Mouse (Mus musculus) midbrain, embryonic 11.5 days (tissue): Measurements from ENCODE around the gene Grcc10. TPM values are rescaled to one million over a fixed set of nuclear protein-coding genes. Genes with fewer than 3 reads are reported as not detected.

ENCODE experiments used
- ATAC-seq: fragments of 200-750 bp; cut with Nextera tagmentation; 2 replicates; pipeline ENCODE4 v1.8.0; 2017; ENCODE audit warnings: moderate TSS enrichment, moderate library complexity; ENCODE audit not compliant: low FRiP score
- DNase-seq: peaks from one replicate; pipeline ENCODE4 v3.0.0; 2015; ENCODE audit warnings: low spot score; ENCODE audit errors: missing footprints
- H3K27ac ChIP-seq: fragments of 300-500 bp; sonication (generic); 2 replicates; pipeline ENCODE4 v1.5.1; 2014; ENCODE audit warnings: low read depth, low read length
- H3K27me3 ChIP-seq: fragments of 300-500 bp; sonication (generic); 2 replicates; pipeline ENCODE4 v1.6.1; 2014; ENCODE audit warnings: mild to moderate bottlenecking, low read length, moderate library complexity, mixed read lengths; ENCODE audit not compliant: control insufficient read depth, insufficient read depth
- H3K36me3 ChIP-seq: fragments of 300-500 bp; sonication (generic); 2 replicates; pipeline ENCODE4 v1.6.1; 2014; ENCODE audit warnings: mild to moderate bottlenecking, low read length, moderate library complexity, mixed read lengths; ENCODE audit not compliant: control insufficient read depth, insufficient read depth
- H3K4me1 ChIP-seq: fragments of 300-500 bp; sonication (generic); 2 replicates; pipeline ENCODE4 v1.6.1; 2014; ENCODE audit warnings: low read length; ENCODE audit not compliant: control insufficient read depth, insufficient read depth
- H3K4me2 ChIP-seq: fragments of 300-500 bp; sonication (generic); 2 replicates; pipeline ENCODE4 v1.6.1; 2014; ENCODE audit warnings: mild to moderate bottlenecking, moderate library complexity
- H3K4me3 ChIP-seq: fragments of 300-500 bp; sonication (generic); 2 replicates; pipeline ENCODE4 v1.5.1; 2014; ENCODE audit warnings: low read depth, low read length
- H3K9ac ChIP-seq: fragments of 300-500 bp; sonication (generic); 2 replicates; pipeline ENCODE4 v1.6.1; 2014; ENCODE audit warnings: low read length
- H3K9me3 ChIP-seq: fragments of 300-500 bp; sonication (generic); 2 replicates; pipeline ENCODE4 v1.6.1; 2016; ENCODE audit warnings: low read length; ENCODE audit not compliant: control insufficient read depth
- WGBS: fragments of 180-500 bp; shearing (Covaris S2); extraction: QIAGEN DNeasy Blood & Tissue Kit; methylation state at CpG from one replicate; pipeline ENCODE4 v1.1.7; 2014; 5-methylcytosine and 5-hydroxymethylcytosine counted together
- polyA plus RNA-seq: library from polyadenylated mRNA; unstranded; fragments of >200 nt; fragmentation: Nextera tagmentation; extraction: Ambion mirVana; gene quantifications from 2 replicates; pipeline ENCODE4 v1.2.1, GENCODE M21; 2014

The Grcc10 gene
- polyA plus RNA-seq, 1 experiment from 2014 or later, result 532 TPM

DNA sequence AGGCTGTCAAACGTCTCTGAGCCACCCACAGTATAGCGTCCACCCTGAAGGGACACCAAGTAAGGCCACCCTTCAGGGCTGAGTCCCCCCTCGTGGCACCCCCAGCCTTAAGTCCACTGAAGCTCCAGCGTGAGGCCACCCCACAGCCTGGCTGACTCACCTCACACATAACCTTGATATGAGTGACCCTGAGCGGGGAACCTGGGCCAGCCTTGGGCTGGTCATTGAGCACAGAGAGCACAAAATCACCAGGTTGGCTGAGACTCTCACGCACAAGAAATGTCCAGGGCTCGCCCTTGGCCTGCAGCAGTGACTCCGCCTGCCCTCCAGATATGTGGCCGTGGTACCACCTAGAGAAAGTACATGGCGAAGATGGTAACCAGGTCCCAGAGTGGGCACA lies 12.6 kb downstream of the Grcc10 start:
- Histone ChIP-seq H3K27ac (no peak overlapping the region), H3K4me3 (no peak overlapping the region), H3K9ac (no peak overlapping the region), H3K9me3 (no peaks in the 10 kb centered on the region), H3K4me2 (no peak overlapping the region), H3K4me1 (no peaks in the 10 kb centered on the region), H3K27me3 (no peaks in the 10 kb centered on the region), H3K36me3 (no peaks in the 10 kb centered on the region)
- 82% methylated on average over 10 of the region's 10 CpGs for WGBS
- no peak for ATAC-seq
- DNase-seq, result no peak

DNA sequence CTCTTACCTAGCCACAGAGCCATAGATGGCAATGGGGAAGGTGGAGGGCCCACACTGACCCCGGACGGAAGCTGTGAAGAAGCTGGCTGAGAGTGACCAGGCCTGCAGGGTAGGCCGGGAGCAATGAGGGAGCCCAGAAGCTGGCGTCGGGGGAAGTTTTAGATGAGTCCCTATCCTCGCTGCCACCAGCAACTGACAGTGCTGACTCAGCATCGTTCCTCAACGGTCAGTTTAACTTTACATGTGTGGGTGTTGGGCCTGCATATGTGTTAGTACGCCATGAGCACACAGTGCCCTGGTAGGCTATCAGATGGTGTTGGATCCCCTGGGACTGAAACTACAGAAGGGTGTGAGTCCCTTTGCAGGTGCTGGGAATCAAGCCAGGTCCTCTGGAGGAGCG lies 16.7 kb downstream of the Grcc10 start:
- no peak overlapping the region for H3K4me2 ChIP-seq
- H3K4me3 ChIP-seq, result no peak overlapping the region
- no peak for ATAC-seq
- no peak overlapping the region for H3K27ac ChIP-seq
- no peaks in the 10 kb centered on the region for H3K9me3 ChIP-seq
- H3K9ac ChIP-seq, result no peak overlapping the region
- no peaks in the 10 kb centered on the region for H3K4me1 ChIP-seq
- H3K27me3 ChIP-seq, result no peaks in the 10 kb centered on the region
- WGBS, result 91% methylated on average over 10 of the region's 10 CpGs
- H3K36me3 ChIP-seq, result no peaks in the 10 kb centered on the region
- no peak for DNase-seq

GRCm38 (mm10) chr6:124723541-124723940 lies 17.6 kb downstream of the Grcc10 start:
- H3K36me3 ChIP-seq, result no peaks in the 10 kb centered on the region
- 83% methylated on average over 8 of the region's 8 CpGs for WGBS
- no peaks in the 10 kb centered on the region for H3K9me3 ChIP-seq
- H3K4me3 ChIP-seq, result no peak overlapping the region
- H3K4me1 ChIP-seq, result no peaks in the 10 kb centered on the region
- H3K9ac ChIP-seq, result no peak overlapping the region
- H3K27me3 ChIP-seq, result no peaks in the 10 kb centered on the region
- no peak for DNase-seq
- no peak for ATAC-seq
- H3K4me2 ChIP-seq, result no peak overlapping the region
- H3K27ac ChIP-seq, result no peak overlapping the region

DNA sequence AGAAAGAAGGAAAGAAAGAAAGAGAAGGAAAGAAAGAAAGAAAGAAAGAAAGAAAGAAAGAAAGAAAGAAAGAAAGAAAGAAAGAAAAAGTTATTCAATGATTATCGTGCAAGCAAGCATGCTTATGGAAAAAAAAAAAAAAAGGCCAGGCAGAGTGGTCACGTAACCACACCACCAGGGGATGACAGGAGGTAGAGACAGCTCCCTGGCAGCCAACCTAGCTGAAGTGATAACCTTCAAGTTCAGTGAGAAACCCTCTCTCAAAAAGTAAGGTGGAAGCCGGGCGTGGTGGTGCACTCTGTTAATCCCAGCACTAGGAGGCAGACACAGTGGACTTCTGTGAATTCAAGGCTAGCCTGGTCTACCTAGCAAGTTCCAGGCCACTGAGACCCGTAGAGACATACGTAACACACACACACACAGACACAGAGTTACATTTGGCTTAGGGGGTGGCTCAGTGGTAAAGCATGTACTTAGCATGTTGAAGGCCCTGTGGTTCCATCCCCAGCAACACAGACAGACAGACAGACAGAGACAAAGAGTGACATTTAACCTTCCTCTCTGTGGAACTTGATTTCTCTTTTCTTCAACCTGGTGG lies 18.2 kb downstream of the Grcc10 start:
- Histone ChIP-seq H3K4me2 (no peak overlapping the region), H3K27me3 (no peaks in the 10 kb centered on the region), H3K9ac (no peak overlapping the region), H3K4me1 (no peaks in the 10 kb centered on the region), H3K36me3 (no peaks in the 10 kb centered on the region), H3K9me3 (no peaks in the 10 kb centered on the region), H3K27ac (no peak overlapping the region), H3K4me3 (no peak overlapping the region)
- ATAC-seq (no peak), DNase-seq (peak; percentile 76)
- WGBS, result 88% methylated on average over 6 of the region's 6 CpGs

GRCm38 (mm10) chr6:124720904-124721303 lies 20.3 kb downstream of the Grcc10 start:
- H3K36me3 ChIP-seq, result peaks cover 4% of the 10 kb centered on the region; the same call in 1 of the 2 replicates
- H3K4me2 ChIP-seq, result no peak overlapping the region
- no peak overlapping the region for H3K27ac ChIP-seq
- H3K9me3 ChIP-seq, result no peaks in the 10 kb centered on the region
- H3K9ac ChIP-seq, result no peak overlapping the region
- WGBS, result 74% methylated on average over 11 of the region's 11 CpGs
- H3K4me1 ChIP-seq, result no peaks in the 10 kb centered on the region
- DNase-seq, result peak; percentile 51
- no peaks in the 10 kb centered on the region for H3K27me3 ChIP-seq
- no peak overlapping the region for H3K4me3 ChIP-seq
- ATAC-seq, result no peak

- DNase-seq (peak; percentile 81), ATAC-seq (no peak)
- H3K4me1 ChIP-seq, result no peaks in the 10 kb centered on the region
- H3K27ac ChIP-seq, result no peak overlapping the region
- no peaks in the 10 kb centered on the region for H3K27me3 ChIP-seq
- H3K9me3 ChIP-seq, result no peaks in the 10 kb centered on the region
- no peak overlapping the region for H3K4me3 ChIP-seq
- 73% methylated on average over 7 of the region's 7 CpGs for WGBS
- H3K4me2 ChIP-seq, result no peak overlapping the region
- H3K36me3 ChIP-seq, result peaks cover 4% of the 10 kb centered on the region; the same call in 1 of the 2 replicates
- H3K9ac ChIP-seq, result no peak overlapping the region
Observed at GRCm38 (mm10) chr6:124719354-124719978, 21.7 kb downstream of the Grcc10 start.

DNA sequence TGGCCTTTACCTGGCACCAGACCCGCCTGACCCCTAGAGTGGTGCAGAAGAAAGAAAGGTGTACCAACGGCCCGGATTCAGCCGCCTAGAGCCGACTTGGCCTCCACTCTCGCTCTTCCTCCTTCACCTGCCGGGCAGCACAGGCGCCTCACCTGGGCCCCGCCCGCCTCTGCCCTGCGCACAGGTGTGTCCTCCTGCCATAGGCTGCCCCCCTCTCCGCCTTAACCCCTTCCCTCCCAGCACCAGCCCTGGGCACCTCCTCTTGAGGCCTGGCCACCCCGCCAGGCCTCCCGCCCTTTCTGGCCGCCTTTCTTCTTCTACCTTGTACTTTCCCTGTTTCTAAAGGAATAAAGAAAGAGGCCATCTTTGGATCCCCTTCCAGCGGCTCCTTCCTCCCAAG lies 22.5 kb downstream of the Grcc10 start:
- WGBS, result 67% methylated on average over 16 of the region's 16 CpGs
- Histone ChIP-seq H3K4me1 (no peaks in the 10 kb centered on the region), H3K9me3 (no peaks in the 10 kb centered on the region), H3K27ac (no peak overlapping the region), H3K4me3 (no peak overlapping the region), H3K4me2 (no peak overlapping the region), H3K36me3 (peaks cover 4% of the 10 kb centered on the region; the same call in 1 of the 2 replicates), H3K27me3 (no peaks in the 10 kb centered on the region), H3K9ac (no peak overlapping the region)
- peak; percentile 84 for DNase-seq
- no peak for ATAC-seq

- no peak overlapping the region for H3K27ac ChIP-seq
- H3K9me3 ChIP-seq, result no peaks in the 10 kb centered on the region
- no peak overlapping the region for H3K4me3 ChIP-seq
- 80% methylated on average over 13 of the region's 13 CpGs for WGBS
- H3K4me1 ChIP-seq, result peaks cover 6% of the 10 kb centered on the region
- peaks cover 4% of the 10 kb centered on the region; the same call in 1 of the 2 replicates for H3K36me3 ChIP-seq
- H3K9ac ChIP-seq, result no peak overlapping the region
- no peaks in the 10 kb centered on the region for H3K27me3 ChIP-seq
- DNase-seq (no peak), ATAC-seq (no peak)
- no peak overlapping the region for H3K4me2 ChIP-seq
Observed at GRCm38 (mm10) chr6:124717968-124718367, 23.2 kb downstream of the Grcc10 start.

DNA sequence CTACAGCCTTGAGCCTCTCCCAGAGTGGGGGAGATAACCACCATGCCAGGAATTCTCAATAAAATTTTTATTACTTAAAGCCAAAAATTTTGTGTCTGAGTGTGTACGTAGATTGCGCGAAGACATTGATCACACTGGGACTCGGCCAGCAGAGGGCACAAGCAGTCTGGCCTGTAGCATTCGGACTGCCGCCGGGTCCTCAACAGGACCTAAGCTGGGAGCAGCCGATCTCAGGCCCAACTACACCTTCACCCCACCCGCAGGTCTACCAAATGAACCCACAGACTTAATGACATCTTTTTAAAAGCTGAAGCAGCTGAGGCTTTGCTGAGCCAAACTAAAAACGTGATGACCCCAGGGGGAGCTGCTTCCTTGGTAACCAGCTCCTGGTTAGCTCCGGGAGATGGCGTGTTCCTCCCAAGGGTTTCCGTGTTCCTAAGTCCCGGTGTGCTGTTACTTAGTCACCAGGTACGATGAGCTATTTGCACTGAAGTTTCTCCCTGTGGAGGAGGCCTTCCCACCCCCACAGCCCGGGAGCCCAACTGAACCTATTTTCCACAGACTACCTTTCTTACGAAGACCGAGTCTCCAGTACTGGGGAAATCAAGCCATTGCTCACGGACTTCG lies 24.2 kb downstream of the Grcc10 start:
- Histone ChIP-seq H3K4me1 (peaks cover 9% of the 10 kb centered on the region), H3K9ac (no peak overlapping the region), H3K27ac (no peak overlapping the region), H3K27me3 (no peaks in the 10 kb centered on the region), H3K9me3 (no peaks in the 10 kb centered on the region), H3K4me2 (no peak overlapping the region), H3K4me3 (no peak overlapping the region), H3K36me3 (peaks cover 4% of the 10 kb centered on the region; the same call in 1 of the 2 replicates)
- peak; percentile 86 for DNase-seq
- no peak for ATAC-seq
- 71% methylated on average over 20 of the region's 20 CpGs for WGBS
